Mouse (Mus musculus) CH12.LX (cell line): ENCODE results near the gene Slc44a3.

ENCODE experiments used
- BHLHE40 ChIP-seq: IDR thresholded peaks from 2 replicates; pipeline ENCODE4 v1.6.1; 2011; ENCODE audit warnings: mild to moderate bottlenecking, low read depth, low read length, improper control_type of control experiment
- CTCF ChIP-seq, 2 experiments: IDR thresholded peaks in 1 of 2; conservative IDR thresholded peaks in 1 of 2; 2 replicates each; pipeline ENCODE4 v1.5.1; 2011 to 2012; ENCODE audit warnings: low read depth in 2 of 2, low read length in 2 of 2, improper control_type of control experiment in 1 of 2, inconsistent platforms in 1 of 2, mild to moderate bottlenecking in 1 of 2, moderate library complexity in 1 of 2
- EP300 ChIP-seq: IDR thresholded peaks from 2 replicates; pipeline ENCODE4 v1.6.1; 2011; ENCODE audit warnings: low read length, improper control_type of control experiment
- JUND ChIP-seq: conservative IDR thresholded peaks from 2 replicates; pipeline ENCODE4 v1.6.1; 2011; ENCODE audit warnings: low read depth, low read length, improper control_type of control experiment
- MAFK ChIP-seq: IDR thresholded peaks from 2 replicates; pipeline ENCODE4 v1.6.1; 2011; ENCODE audit warnings: low read length, improper control_type of control experiment; ENCODE audit not compliant: insufficient replicate concordance
- MAX ChIP-seq: IDR thresholded peaks from 2 replicates; pipeline ENCODE4 v1.6.1; 2011; ENCODE audit warnings: low read length, improper control_type of control experiment
- MXI1 ChIP-seq: IDR thresholded peaks from 2 replicates; pipeline ENCODE4 v1.6.1; 2011; ENCODE audit warnings: mild to moderate bottlenecking, low read depth, low read length, improper control_type of control experiment
- NELFE ChIP-seq: IDR thresholded peaks from 2 replicates; pipeline ENCODE4 v1.6.1; 2011; ENCODE audit warnings: low read depth, low read length, improper control_type of control experiment
- POLR2A ChIP-seq: IDR thresholded peaks from 2 replicates; pipeline ENCODE4 v1.6.1; 2011; ENCODE audit warnings: low read depth, mild to moderate bottlenecking, improper control_type of control experiment, low read length
- POLR2AphosphoS2 ChIP-seq: IDR thresholded peaks from 2 replicates; pipeline ENCODE4 v1.6.1; 2011; ENCODE audit warnings: low read depth, low read length, improper control_type of control experiment
- RCOR1 ChIP-seq: conservative IDR thresholded peaks from 2 replicates; pipeline ENCODE4 v1.6.1; 2012; ENCODE audit warnings: low read depth, mild to moderate bottlenecking, inconsistent platforms, low read length, improper control_type of control experiment
- TCF12 ChIP-seq: IDR thresholded peaks from 2 replicates; pipeline ENCODE4 v1.6.1; 2014; ENCODE audit warnings: low read depth, mild to moderate bottlenecking, inconsistent platforms, low read length, improper control_type of control experiment
- UBTF ChIP-seq: IDR thresholded peaks from 2 replicates; pipeline ENCODE4 v1.6.1; 2012; ENCODE audit warnings: low read depth, mild to moderate bottlenecking, inconsistent platforms, low read length, improper control_type of control experiment, moderate library complexity
- ZMIZ1 ChIP-seq: IDR thresholded peaks from 2 replicates; pipeline ENCODE4 v1.6.1; 2012; ENCODE audit warnings: low read depth, mild to moderate bottlenecking, inconsistent platforms, low read length, improper control_type of control experiment

GRCm38 (mm10) chr3:121428696-121429259 lies 103.4 kb downstream of the Slc44a3 start:
- TF ChIP-seq CTCF (conservative IDR thresholded peaks at IDR 0.05 in 1 of 2, IDR thresholded peaks at IDR 0.05 in 1 of 2; ENCODE audit: low read depth in 2 of 2, low read length in 2 of 2) (no peak), MAFK (no peak), JUND (no peak), POLR2A (no peak), MAX (no peak), RCOR1 (no peak), UBTF (no peak), ZMIZ1 (no peak), NELFE (no peak), BHLHE40 (no peak), MXI1 (no peak), EP300 (no peak), TCF12 (no peak), POLR2AphosphoS2 (no peak)
